Mouse (Mus musculus) hindbrain, embryonic 16.5 days (tissue): ENCODE results near the gene Abcg1. TPM values are rescaled to one million over a fixed set of nuclear protein-coding genes. Genes with fewer than 3 reads are reported as not detected.

Experiments used
- ATAC-seq: fragments of 200-750 bp; cut with Nextera tagmentation; 2 replicates; pipeline ENCODE4 v1.8.0; 2017; ENCODE audit warnings: moderate TSS enrichment, moderate library complexity
- H3K27ac ChIP-seq: fragments of 300-500 bp; sonication (generic); 2 replicates; pipeline ENCODE4 v1.5.1; 2014; ENCODE audit warnings: low read depth, mild to moderate bottlenecking, control low read depth, low read length, moderate library complexity
- H3K27me3 ChIP-seq: fragments of 300-500 bp; sonication (generic); replicated peaks from 2 replicates; pipeline ENCODE4 v1.6.1; 2014; ENCODE audit warnings: low read length; ENCODE audit not compliant: control insufficient read depth, insufficient read depth
- H3K36me3 ChIP-seq: fragments of 300-500 bp; sonication (generic); 2 replicates; pipeline ENCODE4 v1.6.1; 2014; ENCODE audit warnings: mild to moderate bottlenecking, low read length, moderate library complexity, mixed read lengths; ENCODE audit not compliant: control insufficient read depth, insufficient read depth
- H3K4me1 ChIP-seq: fragments of 300-500 bp; sonication (generic); 2 replicates; pipeline ENCODE4 v1.6.1; 2014; ENCODE audit warnings: low read depth, low read length; ENCODE audit not compliant: control insufficient read depth, insufficient read depth
- H3K4me2 ChIP-seq: fragments of 300-500 bp; sonication (generic); 2 replicates; pipeline ENCODE4 v1.6.1; 2014; ENCODE audit warnings: mild to moderate bottlenecking, low read length, control low read depth, moderate library complexity
- H3K4me3 ChIP-seq: fragments of 300-500 bp; sonication (generic); 2 replicates; pipeline ENCODE4 v1.5.1; 2014; ENCODE audit warnings: mild to moderate bottlenecking, low read length, control low read depth, moderate library complexity
- H3K9ac ChIP-seq: fragments of 300-500 bp; sonication (generic); 2 replicates; pipeline ENCODE4 v1.6.1; 2014; ENCODE audit warnings: low read depth, mild to moderate bottlenecking, control low read depth, low read length, moderate library complexity
- H3K9me3 ChIP-seq: fragments of 300-500 bp; sonication (generic); 2 replicates; pipeline ENCODE4 v1.6.1; 2014; ENCODE audit warnings: mild to moderate bottlenecking, low read length, moderate library complexity; ENCODE audit not compliant: control insufficient read depth
- WGBS: fragments of 180-500 bp; shearing (Covaris S2); extraction: QIAGEN DNeasy Blood & Tissue Kit; methylation state at CpG from one replicate; pipeline ENCODE4 v1.1.7; 2014; 5-methylcytosine and 5-hydroxymethylcytosine counted together
- polyA plus RNA-seq: library from polyadenylated mRNA; unstranded; fragments of >200 nt; fragmentation: Nextera tagmentation; extraction: Ambion mirVana; gene quantifications from 2 replicates; pipeline ENCODE4 v1.2.1, GENCODE M21; 2015

Gene Abcg1
- polyA plus RNA-seq, 1 experiment from 2014 or later: 20.9 TPM

GRCm38 (mm10) chr17:31085519-31085918 is 28.0 kb downstream of the Abcg1 start:
- H3K4me1 ChIP-seq: peaks cover 27% of the 10 kb centered on the region
- H3K9ac ChIP-seq: no peak overlapping the region
- ATAC-seq: no peak
- H3K27me3 ChIP-seq: no peaks in the 10 kb centered on the region
- no peak overlapping the region for H3K4me3 ChIP-seq
- H3K36me3 ChIP-seq: no peaks in the 10 kb centered on the region
- H3K4me2 ChIP-seq: no peak overlapping the region
- no peak overlapping the region for H3K27ac ChIP-seq
- no peaks in the 10 kb centered on the region; the same call in 1 of the 2 replicates for H3K9me3 ChIP-seq
- WGBS: 82% methylated on average over 3 of the region's 3 CpGs

- Histone ChIP-seq H3K9ac (no peak overlapping the region), H3K36me3 (no peaks in the 10 kb centered on the region), H3K4me3 (no peak overlapping the region), H3K27me3 (no peaks in the 10 kb centered on the region), H3K4me2 (no peak overlapping the region), H3K4me1 (peaks cover 33% of the 10 kb centered on the region), H3K27ac (no peak overlapping the region), H3K9me3 (no peaks in the 10 kb centered on the region; the same call in 1 of the 2 replicates)
- ATAC-seq: peak; percentile 37; the same call in 1 of the 2 replicates
- 78% methylated on average over 7 of the region's 7 CpGs for WGBS
Measured at GRCm38 (mm10) chr17:31086196-31086595, 28.7 kb downstream of the Abcg1 start.

- Histone ChIP-seq H3K4me3 (no peak overlapping the region), H3K36me3 (peaks cover 6% of the 10 kb centered on the region; the same call in 1 of the 2 replicates), H3K27me3 (no peaks in the 10 kb centered on the region), H3K4me2 (no peak overlapping the region), H3K9ac (no peak overlapping the region; the same call in 1 of the 2 replicates), H3K9me3 (no peaks in the 10 kb centered on the region; the same call in 1 of the 2 replicates), H3K4me1 (peaks cover 35% of the 10 kb centered on the region), H3K27ac (no peak overlapping the region)
- WGBS: 60% methylated on average over 5 of the region's 5 CpGs
- ATAC-seq: no peak
Measured at GRCm38 (mm10) chr17:31088711-31089110, 31.2 kb downstream of the Abcg1 start.

- Histone ChIP-seq H3K9me3 (no peaks in the 10 kb centered on the region; the same call in 1 of the 2 replicates), H3K4me3 (no peak overlapping the region), H3K4me2 (no peak overlapping the region), H3K27ac (peak overlapping the region; percentile 48), H3K4me1 (peaks cover 35% of the 10 kb centered on the region), H3K27me3 (no peaks in the 10 kb centered on the region), H3K36me3 (peaks cover 6% of the 10 kb centered on the region; the same call in 1 of the 2 replicates), H3K9ac (no peak overlapping the region)
- WGBS: 77% methylated on average over 8 of the region's 8 CpGs
- ATAC-seq: no peak
Measured at GRCm38 (mm10) chr17:31089848-31090247, 32.4 kb downstream of the Abcg1 start.

- H3K36me3 ChIP-seq: peaks cover 12% of the 10 kb centered on the region
- H3K27ac ChIP-seq: no peak overlapping the region
- no peaks in the 10 kb centered on the region for H3K9me3 ChIP-seq
- H3K9ac ChIP-seq: no peak overlapping the region
- no peak for ATAC-seq
- WGBS: 38% methylated on average over 13 of the region's 13 CpGs
- H3K4me2 ChIP-seq: no peak overlapping the region
- H3K27me3 ChIP-seq: no peaks in the 10 kb centered on the region
- H3K4me1 ChIP-seq: peaks cover 35% of the 10 kb centered on the region
- H3K4me3 ChIP-seq: no peak overlapping the region
Measured at GRCm38 (mm10) chr17:31091023-31091735, 33.7 kb downstream of the Abcg1 start.

GRCm38 (mm10) chr17:31094781-31095180 is 37.3 kb downstream of the Abcg1 start:
- H3K27me3 ChIP-seq: no peaks in the 10 kb centered on the region
- ATAC-seq: no peak
- H3K4me3 ChIP-seq: no peak overlapping the region
- 47% methylated on average over 5 of the region's 5 CpGs for WGBS
- no peak overlapping the region for H3K9ac ChIP-seq
- peaks cover 20% of the 10 kb centered on the region for H3K36me3 ChIP-seq
- H3K4me2 ChIP-seq: no peak overlapping the region
- H3K4me1 ChIP-seq: peaks cover 15% of the 10 kb centered on the region
- no peaks in the 10 kb centered on the region for H3K9me3 ChIP-seq
- H3K27ac ChIP-seq: no peak overlapping the region

- Histone ChIP-seq H3K4me2 (no peak overlapping the region), H3K4me3 (no peak overlapping the region), H3K4me1 (peaks cover 7% of the 10 kb centered on the region), H3K9me3 (no peaks in the 10 kb centered on the region), H3K36me3 (peaks cover 20% of the 10 kb centered on the region), H3K27me3 (no peaks in the 10 kb centered on the region), H3K27ac (no peak overlapping the region), H3K9ac (no peak overlapping the region)
- WGBS: 86% methylated on average over 7 of the region's 7 CpGs
- ATAC-seq: no peak
Measured at GRCm38 (mm10) chr17:31095570-31095969, 38.1 kb downstream of the Abcg1 start.

GRCm38 (mm10) chr17:31096893-31097292 is 39.4 kb downstream of the Abcg1 start:
- no peak for ATAC-seq
- no peak overlapping the region for H3K4me2 ChIP-seq
- no peaks in the 10 kb centered on the region for H3K4me1 ChIP-seq
- H3K36me3 ChIP-seq: peaks cover 20% of the 10 kb centered on the region
- no peak overlapping the region for H3K27ac ChIP-seq
- H3K4me3 ChIP-seq: no peak overlapping the region
- H3K9ac ChIP-seq: no peak overlapping the region
- WGBS: 97% methylated on average over 2 of the region's 2 CpGs
- H3K27me3 ChIP-seq: no peaks in the 10 kb centered on the region
- no peaks in the 10 kb centered on the region for H3K9me3 ChIP-seq

GRCm38 (mm10) chr17:31098788-31099187 is 41.3 kb downstream of the Abcg1 start:
- no peak for ATAC-seq
- Histone ChIP-seq H3K36me3 (peaks cover 14% of the 10 kb centered on the region), H3K27ac (no peak overlapping the region), H3K4me2 (no peak overlapping the region), H3K4me3 (no peak overlapping the region), H3K4me1 (no peaks in the 10 kb centered on the region), H3K27me3 (no peaks in the 10 kb centered on the region), H3K9me3 (no peaks in the 10 kb centered on the region), H3K9ac (no peak overlapping the region)
- 90% methylated on average over 5 of the region's 5 CpGs for WGBS
